Mouse (Mus musculus) midbrain, embryonic 14.5 days (tissue): ENCODE measurements around the gene Akr1c18. TPM values are rescaled to one million over a fixed set of nuclear protein-coding genes. Genes with fewer than 3 reads are reported as not detected.
"Not testable (repeated sequence)": the region's sequence is repeated elsewhere in the genome, so short reads cannot be mapped to it uniquely, and the experiment has no call there.

ENCODE experiments used
- ATAC-seq: fragments of 200-750 bp; cut with Nextera tagmentation; 2 replicates; pipeline ENCODE4 v1.8.0; 2017; ENCODE audit warnings: moderate number of reproducible peaks, moderate library complexity; ENCODE audit not compliant: low FRiP score, low TSS enrichment
- DNase-seq: peaks from one replicate; pipeline ENCODE4 v3.0.0-alpha.2; 2015
- H3K27ac ChIP-seq: fragments of 300-500 bp; sonication (generic); replicated peaks from 2 replicates; pipeline ENCODE4 v1.5.1; 2014; ENCODE audit warnings: mild to moderate bottlenecking, low read depth, low read length, moderate library complexity
- H3K27me3 ChIP-seq: fragments of 300-500 bp; sonication (generic); 2 replicates; pipeline ENCODE4 v1.6.1; 2014; ENCODE audit warnings: low read length, control low read depth, mixed read lengths; ENCODE audit not compliant: control insufficient read depth, insufficient read depth
- H3K36me3 ChIP-seq: fragments of 300-500 bp; sonication (generic); 2 replicates; pipeline ENCODE4 v1.6.1; 2014; ENCODE audit warnings: low read length, control low read depth; ENCODE audit not compliant: control insufficient read depth, insufficient read depth
- H3K4me1 ChIP-seq: fragments of 300-500 bp; sonication (generic); 2 replicates; pipeline ENCODE4 v1.6.1; 2014; ENCODE audit warnings: mild to moderate bottlenecking, antibody characterized with exemption, low read length, control low read depth; ENCODE audit not compliant: control insufficient read depth, insufficient read depth
- H3K4me2 ChIP-seq: fragments of 300-500 bp; sonication (generic); 2 replicates; pipeline ENCODE4 v1.6.1; 2014; ENCODE audit warnings: mild to moderate bottlenecking, low read length, moderate library complexity
- H3K4me3 ChIP-seq: fragments of 300-500 bp; sonication (generic); replicated peaks from 2 replicates; pipeline ENCODE4 v1.5.1; 2014; ENCODE audit warnings: low read depth, low read length
- H3K9ac ChIP-seq: fragments of 300-500 bp; sonication (generic); replicated peaks from 2 replicates; pipeline ENCODE4 v1.6.1; 2014; ENCODE audit warnings: mild to moderate bottlenecking, low read length, moderate library complexity
- H3K9me3 ChIP-seq: fragments of 300-500 bp; sonication (generic); 2 replicates; pipeline ENCODE4 v1.6.1; 2016; ENCODE audit warnings: low read length, control low read depth, mixed read lengths; ENCODE audit not compliant: control insufficient read depth
- WGBS: fragments of 180-500 bp; shearing (Covaris S2); extraction: QIAGEN DNeasy Blood & Tissue Kit; methylation state at CpG from one replicate; pipeline ENCODE4 v1.1.7; 2014; 5-methylcytosine and 5-hydroxymethylcytosine counted together
- polyA plus RNA-seq: library from polyadenylated mRNA; unstranded; fragments of >200 nt; fragmentation: Nextera tagmentation; extraction: Ambion mirVana; gene quantifications from 2 replicates; pipeline ENCODE4 v1.2.1, GENCODE M21; 2014

Akr1c18 gene
- polyA plus RNA-seq, 1 experiment from 2014 or later = not detected

GRCm38 (mm10) chr13:4155286-4155685 lies 4.8 kb upstream of the Akr1c18 start:
- ATAC-seq = no peak
- Histone ChIP-seq H3K27me3 (no peaks in the 10 kb centered on the region), H3K4me1 (no peaks in the 10 kb centered on the region), H3K27ac (no peak overlapping the region), H3K9me3 (no peaks in the 10 kb centered on the region), H3K4me2 (no peak overlapping the region), H3K4me3 (no peak overlapping the region), H3K9ac (no peak overlapping the region), H3K36me3 (no peaks in the 10 kb centered on the region)
- no peak for DNase-seq
- 25% methylated on average over 2 of the region's 2 CpGs for WGBS

- ATAC-seq = no peak
- WGBS = 82% methylated on average over 3 of the region's 3 CpGs
Measured at GRCm38 (mm10) chr13:4153593-4153992, 3.1 kb upstream of the Akr1c18 start.

GRCm38 (mm10) chr13:4152908-4153307 lies 2.5 kb upstream of the Akr1c18 start:
- Histone ChIP-seq H3K4me2 (no peak overlapping the region), H3K4me1 (no peaks in the 10 kb centered on the region), H3K27me3 (no peaks in the 10 kb centered on the region), H3K4me3 (no peak overlapping the region), H3K36me3 (no peaks in the 10 kb centered on the region), H3K9me3 (no peaks in the 10 kb centered on the region), H3K27ac (no peak overlapping the region), H3K9ac (no peak overlapping the region)
- ATAC-seq (no peak), DNase-seq (no peak)
- 73% methylated on average over 2 of the region's 2 CpGs for WGBS

More at GRCm38 (mm10) chr13:4153593-4153992, 3.1 kb upstream of the Akr1c18 start:
- DNase-seq = no peak
- Histone ChIP-seq H3K9ac (no peak overlapping the region), H3K27ac (no peak overlapping the region), H3K4me3 (no peak overlapping the region), H3K27me3 (no peaks in the 10 kb centered on the region), H3K4me1 (no peaks in the 10 kb centered on the region), H3K36me3 (no peaks in the 10 kb centered on the region), H3K4me2 (no peak overlapping the region), H3K9me3 (no peaks in the 10 kb centered on the region)

- no peak for ATAC-seq
- WGBS = 81% methylated on average over 1 of the region's 1 CpGs
- H3K36me3 ChIP-seq = no peaks in the 10 kb centered on the region
- H3K4me1 ChIP-seq = no peaks in the 10 kb centered on the region
- no peaks in the 10 kb centered on the region for H3K9me3 ChIP-seq
- no peak overlapping the region for H3K27ac ChIP-seq
- H3K27me3 ChIP-seq = no peaks in the 10 kb centered on the region
- no peak overlapping the region for H3K4me2 ChIP-seq
- no peak overlapping the region for H3K4me3 ChIP-seq
- DNase-seq = no peak
- no peak overlapping the region for H3K9ac ChIP-seq
Measured at GRCm38 (mm10) chr13:4144261-4144660, 6.2 kb downstream of the Akr1c18 start.

GRCm38 (mm10) chr13:4133070-4133469 lies 17.4 kb downstream of the Akr1c18 start:
- Histone ChIP-seq H3K27ac (no peak overlapping the region), H3K27me3 (no peaks in the 10 kb centered on the region), H3K4me2 (no peak overlapping the region), H3K4me1 (no peaks in the 10 kb centered on the region), H3K9me3 (no peaks in the 10 kb centered on the region), H3K4me3 (no peak overlapping the region), H3K36me3 (no peaks in the 10 kb centered on the region), H3K9ac (no peak overlapping the region)
- peak; percentile 18 for DNase-seq
- ATAC-seq = no peak
- 41% methylated on average over 2 of the region's 2 CpGs for WGBS

GRCm38 (mm10) chr13:4131721-4132120 lies 18.7 kb downstream of the Akr1c18 start:
- no peaks in the 10 kb centered on the region for H3K36me3 ChIP-seq
- H3K4me2 ChIP-seq = no peak overlapping the region
- H3K27ac ChIP-seq = no peak overlapping the region
- H3K4me3 ChIP-seq = no peak overlapping the region
- H3K9me3 ChIP-seq = no peaks in the 10 kb centered on the region
- no peak for DNase-seq
- H3K9ac ChIP-seq = no peak overlapping the region
- H3K27me3 ChIP-seq = no peaks in the 10 kb centered on the region
- WGBS = 73% methylated on average over 3 of the region's 3 CpGs
- no peak for ATAC-seq
- no peaks in the 10 kb centered on the region for H3K4me1 ChIP-seq

- WGBS = 73% methylated on average over 1 of the region's 1 CpGs
- no peak overlapping the region for H3K27ac ChIP-seq
Measured at GRCm38 (mm10) chr13:4131317-4131716, 19.1 kb downstream of the Akr1c18 start.

GRCm38 (mm10) chr13:4129100-4129499 lies 21.4 kb downstream of the Akr1c18 start:
- Histone ChIP-seq H3K4me1 (no peaks in the 10 kb centered on the region), H3K4me3 (no peak overlapping the region), H3K27me3 (no peaks in the 10 kb centered on the region), H3K36me3 (no peaks in the 10 kb centered on the region), H3K9me3 (no peaks in the 10 kb centered on the region), H3K9ac (no peak overlapping the region), H3K27ac (no peak overlapping the region), H3K4me2 (no peak overlapping the region)
- peak; percentile 31; the same call in 1 of the 2 replicates for ATAC-seq
- WGBS = 46% methylated on average over 5 of the region's 5 CpGs
- DNase-seq = peak; percentile 67

More at GRCm38 (mm10) chr13:4131317-4131716, 19.1 kb downstream of the Akr1c18 start:
- DNase-seq (no peak), ATAC-seq (no peak)
- Histone ChIP-seq H3K27me3 (no peaks in the 10 kb centered on the region), H3K9me3 (no peaks in the 10 kb centered on the region), H3K4me3 (no peak overlapping the region), H3K4me2 (no peak overlapping the region), H3K9ac (no peak overlapping the region), H3K4me1 (no peaks in the 10 kb centered on the region), H3K36me3 (no peaks in the 10 kb centered on the region)

GRCm38 (mm10) chr13:4125846-4126245 lies 24.6 kb downstream of the Akr1c18 start:
- H3K27me3 ChIP-seq, H3K36me3 ChIP-seq, H3K9ac ChIP-seq, H3K27ac ChIP-seq, ATAC-seq, H3K9me3 ChIP-seq, H3K4me3 ChIP-seq, H3K4me2 ChIP-seq, H3K4me1 ChIP-seq, DNase-seq: not testable (repeated sequence)
- 64% methylated on average over 1 of the region's 1 CpGs for WGBS
